Mouse (Mus musculus): ENCODE measurements around the gene Mast4.

The Mast4 gene

DNA sequence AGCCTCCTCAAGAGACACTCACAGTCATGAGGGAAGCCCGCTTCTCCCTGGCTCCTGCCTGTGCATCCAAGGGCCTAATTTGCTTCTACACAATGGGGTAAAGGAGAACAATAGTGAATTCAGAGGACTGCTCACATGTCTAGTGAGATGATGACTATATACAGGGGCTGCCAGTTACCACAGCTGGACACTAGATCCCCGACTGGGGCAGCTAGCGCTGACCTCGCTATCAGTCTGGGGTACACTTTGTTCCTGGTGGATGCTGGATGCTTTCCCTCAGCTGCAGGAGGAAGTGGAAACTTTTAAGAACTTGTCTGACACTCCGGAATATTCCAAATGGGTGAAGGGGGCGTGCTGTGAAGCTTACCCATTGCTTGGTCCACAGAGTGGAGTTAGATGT, 319.7 kb downstream of the Mast4 start:
- H3K27me3 ChIP-seq (ENCODE audit: control insufficient read depth, insufficient read depth, low read length, poor library complexity, severe bottlenecking) = no peaks in the 10 kb centered on the region
- no peaks in the 10 kb centered on the region for H3K36me3 ChIP-seq (ENCODE audit: control insufficient read depth, insufficient read depth, low read length, poor library complexity, severe bottlenecking)
- DNase-seq (ENCODE audit: low read depth, low spot score) = no peak

DNA sequence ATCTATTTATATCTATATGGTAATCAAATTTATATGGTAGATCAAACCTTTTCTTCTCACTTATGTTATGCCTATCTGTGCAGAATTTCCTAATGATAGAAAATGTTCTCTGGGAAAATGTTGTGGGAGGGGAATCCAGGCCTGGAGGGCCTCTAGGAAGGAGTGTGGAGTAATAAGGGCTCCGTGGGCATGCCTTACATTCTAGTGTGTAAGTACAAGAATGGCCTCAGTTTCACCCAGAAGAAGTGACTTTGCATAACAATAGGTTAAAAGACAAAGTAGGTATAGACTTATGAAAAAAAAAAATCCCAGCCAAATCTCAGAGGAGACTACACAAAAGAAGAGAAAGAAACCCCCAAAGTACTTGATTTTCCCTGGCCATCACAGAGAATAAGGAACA, 320.1 kb downstream of the Mast4 start:
- Histone ChIP-seq H3K36me3 (ENCODE audit: control insufficient read depth, insufficient read depth, low read length, poor library complexity, severe bottlenecking) (no peaks in the 10 kb centered on the region), H3K27me3 (ENCODE audit: control insufficient read depth, insufficient read depth, low read length, poor library complexity, severe bottlenecking) (no peaks in the 10 kb centered on the region)
- DNase-seq (ENCODE audit: low read depth, low spot score) = no peak

DNA sequence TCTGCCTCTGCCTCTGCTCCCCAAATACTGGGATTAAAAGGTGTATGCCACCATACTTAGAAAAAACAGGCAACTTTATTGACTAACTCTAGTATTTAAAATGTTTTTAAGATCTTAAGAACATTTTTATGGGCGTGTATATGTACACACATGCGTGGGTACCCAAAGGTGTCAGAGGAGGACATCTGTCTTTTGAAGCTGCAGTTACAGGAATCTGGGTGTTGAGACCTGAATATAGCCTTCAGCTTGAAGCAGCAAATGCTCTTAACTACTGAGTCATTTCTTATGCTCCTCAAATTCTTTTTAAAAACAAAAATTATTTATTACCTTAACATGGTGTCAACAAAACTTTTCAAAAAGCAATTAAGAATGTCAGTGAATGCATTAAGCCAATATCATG, 329.1 kb downstream of the Mast4 start:
- no peak for DNase-seq (ENCODE audit: low read depth, low spot score)
- no peaks in the 10 kb centered on the region for H3K27me3 ChIP-seq (ENCODE audit: control insufficient read depth, insufficient read depth, low read length, poor library complexity, severe bottlenecking)

DNA sequence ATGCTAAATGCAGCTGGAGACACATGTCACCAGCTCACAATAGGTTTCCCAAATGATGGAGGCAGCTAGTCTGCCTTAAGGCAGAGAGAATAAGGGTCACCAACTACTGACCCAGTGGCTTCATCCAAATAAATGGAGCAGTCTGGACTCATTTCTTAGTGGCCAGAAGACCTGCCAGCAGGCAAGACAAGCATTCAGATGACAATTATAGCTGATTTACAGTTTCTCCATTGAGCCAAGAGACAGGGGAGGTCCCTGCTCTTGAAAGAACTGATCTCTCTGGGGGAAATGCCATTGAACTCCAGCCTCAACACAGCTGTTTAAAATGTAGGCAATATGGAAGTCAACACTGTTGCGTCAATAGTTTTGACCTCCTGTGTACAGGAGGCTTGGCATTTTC, 332.5 kb downstream of the Mast4 start:
- no peak for DNase-seq (ENCODE audit: low read depth, low spot score)
- H3K27me3 ChIP-seq (ENCODE audit: control insufficient read depth, insufficient read depth, low read length, poor library complexity, severe bottlenecking) = no peaks in the 10 kb centered on the region

More for the DNA sequence above, 329.1 kb downstream of the Mast4 start:
- H3K36me3 ChIP-seq (ENCODE audit: control insufficient read depth, insufficient read depth, low read length, poor library complexity, severe bottlenecking) = no peaks in the 10 kb centered on the region

DNA sequence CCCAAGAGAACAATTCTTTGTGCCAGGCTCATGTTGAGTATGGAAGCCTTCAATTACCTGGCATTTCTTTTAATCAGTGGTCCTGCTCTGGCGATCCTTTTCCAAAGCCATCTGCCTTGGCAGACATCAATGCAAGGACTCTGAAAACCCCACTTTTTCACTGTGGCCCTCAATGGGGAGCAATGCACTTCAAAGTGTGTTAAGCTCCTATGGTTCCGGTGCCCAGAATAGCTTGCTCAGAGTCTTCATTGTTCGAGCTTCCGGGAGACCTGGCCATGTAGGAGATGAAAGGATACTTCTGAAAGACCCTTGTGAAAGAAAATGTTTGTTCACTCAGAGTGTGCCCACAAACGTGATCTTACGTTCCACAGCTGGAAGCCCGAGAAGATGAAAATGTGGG, 333.4 kb downstream of the Mast4 start:
- no peaks in the 10 kb centered on the region for H3K36me3 ChIP-seq (ENCODE audit: control insufficient read depth, insufficient read depth, low read length, poor library complexity, severe bottlenecking)
- DNase-seq (ENCODE audit: low read depth, low spot score) = no peak
- no peaks in the 10 kb centered on the region for H3K27me3 ChIP-seq (ENCODE audit: control insufficient read depth, insufficient read depth, low read length, poor library complexity, severe bottlenecking)

More for the DNA sequence above, 332.5 kb downstream of the Mast4 start:
- no peaks in the 10 kb centered on the region for H3K36me3 ChIP-seq (ENCODE audit: control insufficient read depth, insufficient read depth, low read length, poor library complexity, severe bottlenecking)

DNA sequence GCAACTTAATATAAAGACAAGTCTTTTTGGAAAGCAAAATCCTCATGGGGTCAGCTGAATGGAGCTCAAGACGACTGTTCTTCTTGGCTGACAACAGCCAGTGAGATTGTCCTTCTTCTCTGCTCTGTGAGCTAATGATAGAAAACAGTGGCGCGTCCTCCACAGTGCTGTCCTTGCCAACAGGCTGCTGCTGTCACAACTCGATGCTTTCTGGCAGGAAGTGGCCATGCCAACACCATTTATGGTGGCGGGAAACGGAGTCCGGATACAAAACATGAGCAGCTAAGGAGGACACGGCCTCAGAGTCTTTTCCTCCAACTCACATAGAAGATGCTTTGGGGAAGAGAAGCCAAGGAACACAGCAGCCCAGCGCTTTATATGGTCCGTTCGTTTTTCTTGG, 340.2 kb downstream of the Mast4 start:
- no peak for DNase-seq (ENCODE audit: low read depth, low spot score)
- no peaks in the 10 kb centered on the region for H3K27me3 ChIP-seq (ENCODE audit: control insufficient read depth, insufficient read depth, low read length, poor library complexity, severe bottlenecking)
- no peaks in the 10 kb centered on the region for H3K36me3 ChIP-seq (ENCODE audit: control insufficient read depth, insufficient read depth, low read length, poor library complexity, severe bottlenecking)

DNA sequence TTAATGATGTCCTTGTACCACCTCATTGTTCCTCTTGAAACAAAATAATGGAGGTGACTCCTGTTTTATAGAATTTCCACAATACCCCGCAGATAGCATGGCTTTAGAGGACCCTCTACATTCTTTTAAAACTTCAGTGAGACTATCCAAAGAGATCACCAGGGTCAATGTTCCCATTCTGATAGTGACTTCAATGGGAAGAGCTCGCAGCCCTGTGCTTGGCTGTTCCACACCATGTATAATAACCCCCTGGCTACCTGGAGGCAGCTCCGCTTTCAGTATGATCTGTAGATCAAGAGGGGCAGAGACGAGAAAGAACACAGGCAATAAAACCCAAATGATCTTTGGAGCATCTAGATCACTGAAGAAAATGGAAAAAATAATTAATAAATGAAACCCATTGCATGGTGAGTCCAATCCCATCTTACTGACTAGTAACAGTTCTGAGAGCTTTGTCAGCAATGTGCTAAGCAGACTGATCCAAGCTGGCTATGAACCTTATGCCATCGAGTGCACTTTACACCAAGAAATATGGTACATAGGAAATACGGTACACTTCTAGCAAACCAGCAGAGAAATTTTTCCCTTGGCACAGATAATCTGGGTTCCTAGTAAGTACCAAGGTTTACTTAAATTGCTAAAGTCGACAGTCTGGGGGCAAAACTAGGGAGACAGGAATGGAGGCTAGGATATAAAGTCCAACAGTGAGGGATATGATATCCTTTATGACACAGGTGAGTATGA, 341.4 kb downstream of the Mast4 start:
- H3K36me3 ChIP-seq (ENCODE audit: control insufficient read depth, insufficient read depth, low read length, poor library complexity, severe bottlenecking) = no peaks in the 10 kb centered on the region
- no peak for DNase-seq (ENCODE audit: low read depth, low spot score)

DNA sequence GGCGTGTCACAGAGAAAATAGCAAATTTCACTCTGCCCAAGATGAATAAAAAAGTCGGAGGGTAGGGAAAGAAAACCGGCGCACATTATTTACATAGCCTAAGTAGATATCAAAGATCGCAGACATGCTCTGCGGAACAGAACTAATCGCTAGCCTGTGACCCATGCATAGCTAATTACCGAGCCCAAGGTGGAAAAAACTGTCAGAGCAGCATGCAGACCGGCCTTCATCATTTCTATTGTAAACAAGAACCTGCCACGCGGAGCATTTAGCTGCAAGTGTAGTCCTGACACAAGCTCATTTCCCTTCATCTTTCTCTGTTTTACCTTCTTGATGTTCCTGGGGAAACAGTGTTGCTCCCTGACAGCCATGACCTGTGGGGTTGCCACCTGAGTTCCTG, 342.4 kb downstream of the Mast4 start:
- DNase-seq (ENCODE audit: low read depth, low spot score) = no peak
- Histone ChIP-seq H3K27me3 (ENCODE audit: control insufficient read depth, insufficient read depth, low read length, poor library complexity, severe bottlenecking) (no peaks in the 10 kb centered on the region), H3K36me3 (ENCODE audit: control insufficient read depth, insufficient read depth, low read length, poor library complexity, severe bottlenecking) (no peaks in the 10 kb centered on the region)

More for the DNA sequence above, 341.4 kb downstream of the Mast4 start:
- no peaks in the 10 kb centered on the region for H3K27me3 ChIP-seq (ENCODE audit: control insufficient read depth, insufficient read depth, low read length, poor library complexity, severe bottlenecking)

DNA sequence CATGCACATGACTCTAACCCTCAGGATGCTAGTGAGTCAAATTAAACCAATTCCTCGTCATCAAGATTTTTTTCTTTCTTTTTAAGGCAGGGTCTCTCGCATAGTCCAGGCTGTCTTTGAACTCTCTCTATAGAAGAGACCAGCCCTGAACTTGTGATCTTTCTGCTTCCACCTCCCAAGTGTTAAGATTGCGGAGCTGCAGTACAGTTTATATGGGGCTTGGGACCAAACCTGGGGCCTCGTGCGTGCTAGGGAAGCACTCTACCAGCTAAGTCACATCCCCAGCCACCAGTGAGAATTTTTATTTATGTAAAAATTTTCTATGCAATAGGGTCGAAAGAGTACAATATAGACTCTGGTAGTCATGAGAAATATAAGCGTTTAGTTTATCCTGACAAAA, 343.1 kb downstream of the Mast4 start:
- H3K36me3 ChIP-seq (ENCODE audit: control insufficient read depth, insufficient read depth, low read length, poor library complexity, severe bottlenecking) = no peaks in the 10 kb centered on the region
- no peaks in the 10 kb centered on the region for H3K27me3 ChIP-seq (ENCODE audit: control insufficient read depth, insufficient read depth, low read length, poor library complexity, severe bottlenecking)
- no peak for DNase-seq (ENCODE audit: low read depth, low spot score)

DNA sequence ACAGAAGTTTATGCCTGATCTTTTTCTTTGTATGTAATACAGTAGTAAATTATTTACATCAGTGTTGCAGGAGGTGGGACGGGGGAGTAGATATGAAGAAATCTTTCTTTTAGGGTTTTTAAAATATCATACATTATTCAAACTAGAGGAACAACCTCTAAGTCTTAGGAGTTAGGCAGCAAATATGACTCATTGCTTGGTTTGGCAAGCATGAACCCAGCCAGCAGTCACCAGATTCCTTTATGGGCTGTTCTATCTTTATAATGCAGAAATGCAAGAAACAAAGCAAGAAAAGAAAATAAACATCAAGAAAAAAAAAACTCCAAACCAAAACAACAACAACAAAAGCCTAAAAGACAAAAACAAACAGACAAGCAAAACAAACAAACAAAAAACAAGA, 344.2 kb downstream of the Mast4 start:
- Histone ChIP-seq H3K27me3 (ENCODE audit: control insufficient read depth, insufficient read depth, low read length, poor library complexity, severe bottlenecking) (no peaks in the 10 kb centered on the region), H3K36me3 (ENCODE audit: control insufficient read depth, insufficient read depth, low read length, poor library complexity, severe bottlenecking) (no peaks in the 10 kb centered on the region)
- DNase-seq (ENCODE audit: low read depth, low spot score) = no peak

DNA sequence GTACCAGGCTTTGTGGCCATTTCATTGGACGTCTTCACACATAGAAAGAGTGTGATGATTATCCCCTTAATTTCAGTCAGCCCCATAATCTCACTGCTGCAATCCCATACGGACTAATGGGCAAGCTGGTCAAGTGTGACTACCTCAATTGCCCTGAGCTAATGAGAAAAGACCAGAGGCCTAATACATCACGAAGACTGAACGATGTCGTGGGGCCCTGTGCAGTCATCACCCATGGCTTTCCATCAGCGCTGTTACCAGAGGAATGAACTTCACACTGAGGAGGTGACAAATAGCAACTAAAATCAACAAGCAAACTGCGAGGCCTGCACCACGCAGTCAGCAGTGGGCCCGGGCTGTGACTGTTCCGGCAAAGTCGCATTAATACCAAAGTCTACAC, 344.7 kb downstream of the Mast4 start:
- H3K27me3 ChIP-seq (ENCODE audit: control insufficient read depth, insufficient read depth, low read length, poor library complexity, severe bottlenecking) = no peaks in the 10 kb centered on the region
- no peaks in the 10 kb centered on the region for H3K36me3 ChIP-seq (ENCODE audit: control insufficient read depth, insufficient read depth, low read length, poor library complexity, severe bottlenecking)
- no peak for DNase-seq (ENCODE audit: low read depth, low spot score)

DNA sequence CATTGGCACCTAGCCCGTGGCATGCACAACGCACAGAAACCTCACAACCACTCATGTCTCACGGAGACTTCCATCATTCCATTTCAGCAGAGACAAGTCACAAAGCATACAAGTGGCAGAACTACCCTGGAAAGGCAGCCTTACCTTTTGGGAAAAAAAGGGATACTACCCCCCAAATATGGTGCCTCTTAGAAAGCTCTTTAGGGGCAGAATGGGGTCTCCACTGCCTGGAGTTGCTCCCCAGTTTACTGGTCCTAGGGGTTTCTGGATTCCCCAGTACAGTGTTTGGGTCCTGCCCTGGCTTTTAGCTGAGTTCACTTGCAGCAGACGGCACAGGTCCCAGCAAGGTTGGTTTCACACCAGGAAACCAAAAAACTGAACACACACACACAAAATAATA, 345.3 kb downstream of the Mast4 start:
- Histone ChIP-seq H3K36me3 (ENCODE audit: control insufficient read depth, insufficient read depth, low read length, poor library complexity, severe bottlenecking) (no peaks in the 10 kb centered on the region), H3K27me3 (ENCODE audit: control insufficient read depth, insufficient read depth, low read length, poor library complexity, severe bottlenecking) (no peaks in the 10 kb centered on the region)
- no peak for DNase-seq (ENCODE audit: low read depth, low spot score)

DNA sequence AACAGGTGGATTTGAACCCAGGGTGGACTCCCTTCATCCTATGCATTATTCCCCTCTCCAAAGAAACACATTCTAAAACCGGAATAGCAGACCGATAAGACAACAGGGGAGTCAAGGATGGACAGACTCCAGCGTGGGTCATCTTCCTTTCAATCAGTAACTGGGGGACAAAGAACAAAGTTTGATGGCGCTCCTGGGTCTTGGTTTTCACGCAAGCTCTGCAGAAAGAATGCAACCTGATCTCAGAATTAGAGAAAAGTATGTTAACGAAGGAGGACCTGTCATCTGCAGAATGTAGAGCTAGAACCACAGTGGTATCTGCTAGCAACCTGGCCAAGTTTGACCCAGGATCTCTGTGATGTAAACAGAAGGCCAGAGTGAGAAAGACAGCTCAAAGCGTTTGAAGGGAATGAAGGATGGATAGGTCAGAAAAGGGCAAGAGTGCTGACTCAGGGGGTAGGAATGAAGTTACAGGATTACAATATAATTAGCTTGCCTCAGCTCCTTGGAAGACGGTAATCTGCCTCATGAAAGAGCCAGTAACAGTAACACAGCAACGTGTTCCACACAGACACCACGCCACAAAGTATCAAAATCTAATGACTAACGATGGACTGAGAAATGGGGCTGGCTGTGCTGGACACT, 345.9 kb downstream of the Mast4 start:
- Histone ChIP-seq H3K36me3 (ENCODE audit: control insufficient read depth, insufficient read depth, low read length, poor library complexity, severe bottlenecking) (no peaks in the 10 kb centered on the region), H3K27me3 (ENCODE audit: control insufficient read depth, insufficient read depth, low read length, poor library complexity, severe bottlenecking) (no peaks in the 10 kb centered on the region)
- no peak for DNase-seq (ENCODE audit: low read depth, low spot score)

DNA sequence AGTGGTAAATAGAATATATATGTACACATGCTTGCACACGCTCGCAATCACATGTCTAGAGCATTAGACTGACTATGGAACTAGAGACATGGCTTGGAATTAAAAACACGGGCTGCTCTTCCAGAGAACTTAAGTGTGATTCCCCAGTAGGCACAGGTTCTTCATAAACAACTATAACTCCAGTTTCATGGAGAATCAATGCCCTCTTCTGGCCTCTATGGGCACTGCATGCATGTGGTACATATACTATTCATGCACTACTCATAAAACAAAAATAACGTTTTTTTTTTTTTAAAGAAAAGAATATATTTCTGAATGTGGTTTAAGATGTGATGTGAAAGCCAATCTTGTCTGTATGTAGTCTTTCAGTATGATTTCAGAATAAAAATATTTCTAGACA, 349.7 kb downstream of the Mast4 start:
- Histone ChIP-seq H3K27me3 (ENCODE audit: control insufficient read depth, insufficient read depth, low read length, poor library complexity, severe bottlenecking) (no peaks in the 10 kb centered on the region), H3K36me3 (ENCODE audit: control insufficient read depth, insufficient read depth, low read length, poor library complexity, severe bottlenecking) (no peaks in the 10 kb centered on the region)
- DNase-seq (ENCODE audit: low read depth, low spot score) = no peak

DNA sequence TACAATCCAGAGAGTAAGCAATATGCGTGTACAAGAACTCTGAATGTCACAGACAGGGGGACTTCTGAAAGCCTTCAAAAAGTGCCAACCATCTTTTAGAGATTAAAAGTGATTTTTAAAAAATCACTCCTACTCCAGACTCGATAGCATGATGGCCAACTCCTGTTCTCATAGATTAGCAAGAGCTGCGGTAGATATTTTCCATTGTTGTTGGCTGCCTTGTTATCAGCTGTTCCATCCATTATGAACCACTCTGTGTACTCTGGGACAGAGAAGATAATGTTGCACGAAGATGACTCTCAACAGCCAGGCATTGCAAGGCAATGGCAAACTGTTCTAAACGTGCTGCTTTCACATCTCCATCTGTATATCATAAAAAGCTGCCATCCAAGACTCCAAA, 360.4 kb downstream of the Mast4 start:
- H3K36me3 ChIP-seq (ENCODE audit: control insufficient read depth, insufficient read depth, low read length, poor library complexity, severe bottlenecking) = no peaks in the 10 kb centered on the region
- no peak for DNase-seq (ENCODE audit: low read depth, low spot score)
- no peaks in the 10 kb centered on the region for H3K27me3 ChIP-seq (ENCODE audit: control insufficient read depth, insufficient read depth, low read length, poor library complexity, severe bottlenecking)

DNA sequence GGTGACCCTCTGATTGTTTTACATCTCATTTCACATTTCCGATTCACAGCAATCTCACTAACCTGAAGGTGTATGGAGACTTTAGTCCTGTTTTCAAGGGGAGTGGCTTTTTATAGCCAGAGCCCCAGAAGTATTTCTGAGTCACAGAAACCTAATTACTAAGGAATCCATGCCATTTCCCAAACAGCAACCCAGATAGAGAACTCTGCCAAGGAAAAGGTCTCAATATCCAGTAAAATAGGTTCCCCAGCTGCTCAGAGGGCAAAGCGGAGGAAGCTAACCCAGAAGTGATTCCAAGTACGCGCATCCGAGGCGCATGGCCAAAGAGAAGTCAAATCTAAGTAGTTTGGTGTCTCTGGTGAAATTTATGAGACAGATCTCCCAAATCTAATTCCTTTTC, 370.8 kb downstream of the Mast4 start:
- no peaks in the 10 kb centered on the region for H3K27me3 ChIP-seq (ENCODE audit: control insufficient read depth, insufficient read depth, low read length, poor library complexity, severe bottlenecking)
- DNase-seq (ENCODE audit: low read depth, low spot score) = no peak
- H3K36me3 ChIP-seq (ENCODE audit: control insufficient read depth, insufficient read depth, low read length, poor library complexity, severe bottlenecking) = no peaks in the 10 kb centered on the region

Data from splenic B cell, adult 2 months (primary cell).